Mouse (Mus musculus) erythroblast, embryonic 14.5 days (primary cell): ENCODE results near the gene Tada2b. TPM values are rescaled to one million over a fixed set of nuclear protein-coding genes. Genes with fewer than 3 reads are reported as not detected.

Source experiments
- H3K27me3 ChIP-seq: 2 replicates; pipeline ENCODE4 v1.6.1; 2012; ENCODE audit warnings: inconsistent platforms; ENCODE audit not compliant: control insufficient read depth
- H3K36me3 ChIP-seq: 2 replicates; pipeline ENCODE4 v1.6.1; 2012; ENCODE audit warnings: mild to moderate bottlenecking, inconsistent platforms; ENCODE audit not compliant: control insufficient read depth
- H3K4me1 ChIP-seq: 2 replicates; pipeline ENCODE4 v1.6.1; 2012; ENCODE audit warnings: inconsistent platforms; ENCODE audit not compliant: control insufficient read depth
- H3K4me3 ChIP-seq: replicated peaks from 2 replicates; pipeline ENCODE3; 2012; ENCODE audit warnings: moderate library complexity, mild to moderate bottlenecking, inconsistent platforms
- H3K9me3 ChIP-seq: 2 replicates; pipeline ENCODE4 v1.6.1; 2012; ENCODE audit warnings: low read length, inconsistent platforms, mixed read lengths; ENCODE audit not compliant: control insufficient read depth
- GATA1 ChIP-seq: IDR thresholded peaks from 2 replicates; pipeline ENCODE4 v1.6.1; 2012; ENCODE audit warnings: low read length, inconsistent platforms, mixed read lengths
- TAL1 ChIP-seq: IDR thresholded peaks from 3 replicates; pipeline ENCODE4 v1.6.1; 2012; ENCODE audit warnings: low read length, inconsistent platforms, mixed read lengths
- polyA plus RNA-seq: library from polyadenylated mRNA; stranded (reverse); fragments of >175 nt; gene quantifications from 2 replicates; pipeline ENCODE4 v1.2.3, GENCODE M21; 2012

The Tada2b gene
- 1.0 and 1.1 TPM in 2 replicates for polyA plus RNA-seq

GRCm38 (mm10) chr5:36484171-36484990 lies at the start of gene Tada2b, which contains the start of gene Ccdc96:
Tada2b (minus strand) TSS chr5:36484285.
Ccdc96 (plus strand) TSS chr5:36484588.
- TF ChIP-seq GATA1: no peak
- no peak for TF ChIP-seq TAL1
- peak within 1 kb of the TSS; percentile 80 for H3K4me3 ChIP-seq
- peaks cover 33% of the 10 kb centered on the region for H3K27me3 ChIP-seq
- peaks cover 31% of the 10 kb centered on the region for H3K36me3 ChIP-seq
- no peaks in the 10 kb centered on the region for H3K9me3 ChIP-seq
- H3K4me1 ChIP-seq: peaks cover 56% of the 10 kb centered on the region

- peaks cover 46% of the 10 kb centered on the region for H3K4me1 ChIP-seq
These were observed 46.2 kb upstream of the Tada2b start for GRCm38 (mm10) chr5:36530129-36530751.

GRCm38 (mm10) chr5:36529698-36530097 lies 45.6 kb upstream of the Tada2b start:
- H3K4me1 ChIP-seq: peaks cover 45% of the 10 kb centered on the region
- TF ChIP-seq TAL1 (no peak), GATA1 (no peak)
- peaks cover 10% of the 10 kb centered on the region for H3K36me3 ChIP-seq
- no peaks in the 10 kb centered on the region for H3K9me3 ChIP-seq
- H3K27me3 ChIP-seq: no peaks in the 10 kb centered on the region
- H3K4me3 ChIP-seq: peak overlapping the region; percentile 81

More at GRCm38 (mm10) chr5:36530129-36530751, 46.2 kb upstream of the Tada2b start:
- TF ChIP-seq GATA1: no peak
- TF ChIP-seq TAL1: no peak
- Histone ChIP-seq H3K27me3 (no peaks in the 10 kb centered on the region), H3K9me3 (no peaks in the 10 kb centered on the region), H3K36me3 (peaks cover 6% of the 10 kb centered on the region), H3K4me3 (peak overlapping the region; percentile 81)

GRCm38 (mm10) chr5:36526921-36527320 lies 42.8 kb upstream of the Tada2b start:
- TF ChIP-seq TAL1 (no peak), GATA1 (no peak)

GRCm38 (mm10) chr5:36526274-36526673 lies 42.2 kb upstream of the Tada2b start:
- no peaks in the 10 kb centered on the region for H3K27me3 ChIP-seq
- peaks cover 39% of the 10 kb centered on the region for H3K4me1 ChIP-seq
- no peak for TF ChIP-seq TAL1
- no peak for TF ChIP-seq GATA1
- H3K36me3 ChIP-seq: peaks cover 32% of the 10 kb centered on the region
- no peaks in the 10 kb centered on the region for H3K9me3 ChIP-seq
- H3K4me3 ChIP-seq: no peak overlapping the region

More at GRCm38 (mm10) chr5:36526921-36527320, 42.8 kb upstream of the Tada2b start:
- peaks cover 26% of the 10 kb centered on the region for H3K36me3 ChIP-seq
- H3K4me1 ChIP-seq: peaks cover 41% of the 10 kb centered on the region
- H3K4me3 ChIP-seq: no peak overlapping the region
- no peaks in the 10 kb centered on the region for H3K9me3 ChIP-seq
- H3K27me3 ChIP-seq: no peaks in the 10 kb centered on the region

GRCm38 (mm10) chr5:36525216-36525615 lies 41.1 kb upstream of the Tada2b start:
- no peak overlapping the region for H3K4me3 ChIP-seq
- H3K36me3 ChIP-seq: peaks cover 39% of the 10 kb centered on the region

GRCm38 (mm10) chr5:36523219-36523703 lies 39.2 kb upstream of the Tada2b start:
- Histone ChIP-seq H3K27me3 (no peaks in the 10 kb centered on the region), H3K36me3 (peaks cover 57% of the 10 kb centered on the region), H3K4me3 (no peak overlapping the region), H3K4me1 (peaks cover 10% of the 10 kb centered on the region), H3K9me3 (no peaks in the 10 kb centered on the region; the same call in 1 of the 2 replicates)
- TF ChIP-seq GATA1 (no peak), TAL1 (no peak)

More at GRCm38 (mm10) chr5:36525216-36525615, 41.1 kb upstream of the Tada2b start:
- TF ChIP-seq TAL1 (no peak), GATA1 (no peak)
- Histone ChIP-seq H3K9me3 (no peaks in the 10 kb centered on the region; the same call in 1 of the 2 replicates), H3K4me1 (peaks cover 28% of the 10 kb centered on the region), H3K27me3 (no peaks in the 10 kb centered on the region)

- Histone ChIP-seq H3K9me3 (no peaks in the 10 kb centered on the region; the same call in 1 of the 2 replicates), H3K4me1 (peaks cover 7% of the 10 kb centered on the region), H3K36me3 (peaks cover 62% of the 10 kb centered on the region), H3K4me3 (no peak overlapping the region), H3K27me3 (no peaks in the 10 kb centered on the region)
- TF ChIP-seq GATA1: no peak
- TF ChIP-seq TAL1: no peak
These were observed 38.7 kb upstream of the Tada2b start for GRCm38 (mm10) chr5:36522782-36523181.

- Histone ChIP-seq H3K4me3 (no peak overlapping the region), H3K4me1 (peaks cover 7% of the 10 kb centered on the region), H3K27me3 (no peaks in the 10 kb centered on the region), H3K36me3 (peaks cover 76% of the 10 kb centered on the region), H3K9me3 (no peaks in the 10 kb centered on the region; the same call in 1 of the 2 replicates)
- no peak for TF ChIP-seq GATA1
- TF ChIP-seq TAL1: no peak
These were observed 35.7 kb upstream of the Tada2b start for GRCm38 (mm10) chr5:36519751-36520150.
